Mouse (Mus musculus): ENCODE measurements around the gene Actl7b.

DNA sequence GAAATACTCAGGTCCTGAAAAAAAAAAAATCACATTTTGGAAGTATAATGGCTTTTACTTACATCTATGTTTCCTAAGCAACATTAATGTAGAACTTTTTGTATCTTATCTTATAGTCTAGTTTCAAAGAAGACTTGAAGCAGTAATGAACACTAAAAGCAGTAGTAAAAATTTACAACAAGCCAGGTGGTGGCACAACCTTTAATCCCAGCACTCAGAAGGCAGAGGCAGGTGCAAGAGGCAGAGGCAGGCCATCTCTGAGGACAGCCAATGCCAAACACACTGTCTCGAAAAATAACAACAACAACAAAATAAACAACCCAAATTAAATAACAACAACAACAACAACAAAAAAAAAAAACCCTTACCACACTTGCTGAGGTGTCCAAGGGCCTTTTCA lies 29.8 kb upstream of the Actl7b start:
- no peak for TF ChIP-seq POLR2A (IDR thresholded peaks at IDR 0.05; ENCODE audit: low read depth, low read length)
- TF ChIP-seq CTCF (IDR thresholded peaks at IDR 0.05; ENCODE audit: extremely low read depth, insufficient read depth, insufficient read length, insufficient replicate concordance) = no peak
